Mouse (Mus musculus): ENCODE measurements around the gene Sycp3.
"Not testable (repeated sequence)": the region's sequence is repeated elsewhere in the genome, so short reads cannot be mapped to it uniquely, and the experiment has no call there.

Gene Sycp3

DNA sequence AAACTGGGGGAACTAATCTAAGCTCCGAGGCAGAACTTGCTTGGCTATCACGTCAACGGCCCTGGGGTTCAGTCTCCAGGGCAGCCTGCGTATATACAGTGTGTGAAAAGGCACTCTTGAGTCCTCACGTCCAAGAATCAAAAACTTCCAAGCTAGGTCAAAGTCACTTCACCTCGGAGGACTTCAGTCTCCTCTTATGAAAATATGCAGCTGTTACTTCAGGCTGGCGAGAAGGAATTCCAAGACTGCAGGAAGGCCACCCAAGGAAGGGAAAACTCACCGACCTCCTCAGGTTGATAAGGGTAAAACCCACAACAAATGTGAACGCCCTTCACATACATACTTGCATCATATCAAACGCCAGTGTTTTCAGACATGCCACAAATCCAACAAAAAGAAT is 42.0 kb downstream of the Sycp3 start:
- DNase-seq (ENCODE audit: low read depth, low spot score): no peak

DNA sequence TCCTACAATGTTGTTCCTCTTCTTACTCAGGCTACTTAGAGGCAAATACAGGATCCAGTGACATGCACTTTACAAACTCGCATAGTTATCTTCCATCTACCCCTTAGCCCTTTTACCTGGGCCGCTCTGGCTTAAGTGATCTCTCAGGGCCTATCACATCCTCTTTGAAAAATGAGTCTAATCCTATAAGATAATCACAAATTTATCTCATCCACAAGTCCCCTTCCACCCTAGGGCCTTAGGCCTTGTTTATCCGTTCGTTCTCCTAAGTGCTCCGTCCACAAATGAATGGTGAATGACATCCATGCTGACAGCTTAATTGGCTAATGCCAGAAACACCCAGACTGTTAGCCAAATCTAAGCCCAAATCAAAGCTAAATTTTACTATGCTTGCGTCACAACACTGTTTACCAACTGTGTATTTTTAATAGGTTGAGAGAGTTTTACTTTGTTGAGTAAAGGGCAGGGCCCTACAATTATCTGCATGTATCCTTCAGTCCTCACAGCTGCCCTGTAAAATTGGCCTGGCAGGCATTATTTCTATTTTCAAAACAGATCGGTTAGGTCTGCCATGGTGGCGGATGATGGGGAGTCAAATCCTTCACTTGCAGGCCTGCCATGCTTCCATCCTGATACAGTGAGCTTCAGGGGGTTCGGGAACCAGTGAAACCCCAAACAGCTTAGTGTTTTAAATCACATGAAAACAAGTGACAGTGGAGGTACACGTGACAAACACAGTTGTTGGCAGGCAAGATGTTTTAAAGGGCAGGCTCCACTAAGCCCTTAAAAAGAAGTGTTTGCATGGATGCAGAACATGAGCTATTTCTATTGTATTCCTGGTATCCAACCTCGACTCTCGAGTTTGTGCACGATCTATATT is 42.8 kb downstream of the Sycp3 start:
- DNase-seq (ENCODE audit: low read depth, low spot score): no peak

DNA sequence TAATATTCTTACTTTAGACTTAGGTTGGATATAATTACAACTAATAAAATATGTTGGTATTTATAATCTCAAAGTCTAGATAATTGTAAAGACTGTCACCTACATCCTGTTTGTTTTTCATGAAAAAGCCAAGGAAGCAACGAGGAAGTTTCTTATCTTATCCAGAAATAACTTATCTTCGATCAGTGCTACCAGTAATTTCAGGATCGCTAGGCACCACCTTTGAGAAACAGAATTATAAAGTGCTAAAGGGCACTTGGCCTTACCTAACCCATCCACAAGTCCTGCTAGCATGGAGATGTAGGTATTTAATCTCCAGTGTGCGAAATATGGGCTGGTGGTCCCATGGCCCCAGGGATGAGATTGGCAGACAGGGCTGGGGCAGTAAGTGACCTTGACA is 43.5 kb downstream of the Sycp3 start:
- no peak for DNase-seq (ENCODE audit: low read depth, low spot score)

DNA sequence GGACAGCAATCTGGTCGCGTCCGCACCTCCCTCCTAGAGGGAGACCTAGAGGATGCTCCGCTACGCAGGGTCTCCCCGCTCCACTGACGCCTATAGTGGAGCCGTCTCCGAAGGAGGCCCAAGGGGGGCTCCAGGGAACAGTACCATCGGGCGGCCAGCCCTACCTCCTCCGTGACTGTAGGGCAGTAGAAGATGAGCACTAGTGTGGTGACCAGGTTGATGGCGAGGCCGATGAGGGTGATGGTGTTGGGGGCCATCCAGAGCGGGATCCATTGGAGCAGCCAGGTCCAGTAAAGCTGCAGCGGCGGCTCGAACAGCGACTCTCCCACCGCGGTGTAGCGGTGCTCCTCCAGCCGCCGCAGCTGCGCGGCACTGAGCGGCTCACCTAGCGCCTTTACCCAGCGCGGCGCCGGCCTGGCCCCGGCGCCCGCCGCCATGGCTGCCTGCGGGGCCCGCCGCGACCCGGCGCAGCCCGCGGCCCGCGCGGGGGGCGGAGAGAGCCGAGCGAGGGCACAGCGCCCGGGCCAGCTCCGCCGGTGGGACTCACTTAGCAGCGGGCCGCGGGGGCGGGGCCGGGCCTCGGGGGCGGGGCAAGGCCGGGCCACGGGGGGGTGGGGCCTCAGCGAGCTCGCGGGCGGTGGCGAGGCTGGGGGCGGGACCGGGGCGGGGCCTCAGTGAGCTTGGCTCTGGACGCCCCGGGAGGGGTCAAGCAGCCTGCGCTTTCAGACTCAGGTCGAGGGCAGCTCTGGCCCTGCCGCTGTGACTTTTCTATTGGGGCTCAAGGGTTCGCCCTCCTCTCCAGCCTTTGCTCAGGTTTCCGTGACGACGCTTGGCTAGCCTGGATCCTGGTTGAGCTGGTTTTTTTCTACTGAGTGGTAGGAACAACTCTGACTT is 44.3 kb downstream of the Sycp3 start, which contains the start of gene Chpt1:
Gene Chpt1, minus strand, starts transcription at position 653 of the 894 bp plus-strand sequence.
- peak; percentile 84 for DNase-seq (ENCODE audit: low read depth, low spot score)

DNA sequence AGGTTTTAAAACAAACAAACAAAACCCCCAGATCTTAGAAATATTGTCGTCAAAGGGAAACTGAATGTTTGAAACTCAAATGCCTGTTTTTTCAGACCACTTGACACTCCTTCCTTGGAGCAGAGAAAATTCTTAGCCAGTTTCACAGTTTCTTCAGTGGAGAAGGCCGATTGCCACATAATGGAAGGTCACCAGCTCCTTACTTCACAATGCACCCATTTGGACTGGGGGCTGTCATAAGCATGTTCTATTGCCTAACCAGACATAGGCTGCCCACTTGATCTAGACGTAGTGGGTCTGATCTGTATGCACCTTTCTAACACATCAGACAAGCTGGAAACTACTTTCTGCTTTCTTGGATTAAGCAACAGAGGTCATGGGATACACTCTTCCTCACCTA is 45.1 kb downstream of the Sycp3 start:
- no peak for DNase-seq (ENCODE audit: low read depth, low spot score)

DNA sequence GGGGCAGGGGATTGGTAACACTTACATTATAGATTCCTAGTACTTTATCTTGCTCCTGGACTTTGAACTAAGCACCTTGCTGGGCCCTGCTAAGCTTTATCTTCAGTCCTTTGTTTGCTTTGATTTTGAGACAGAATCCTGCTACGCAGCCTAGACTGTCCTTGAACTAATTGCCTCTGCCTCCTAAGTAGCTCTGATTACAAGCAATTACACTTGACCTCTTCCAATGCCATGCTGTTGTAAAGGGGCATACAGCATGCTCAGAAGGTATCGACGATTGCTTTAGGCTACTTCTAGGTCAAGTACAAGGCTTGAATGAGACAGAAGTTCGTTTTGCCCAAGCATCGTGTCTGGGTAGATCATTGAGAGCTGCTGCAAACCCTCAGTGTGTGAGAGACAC is 45.9 kb downstream of the Sycp3 start:
- DNase-seq (ENCODE audit: low read depth, low spot score): no peak

DNA sequence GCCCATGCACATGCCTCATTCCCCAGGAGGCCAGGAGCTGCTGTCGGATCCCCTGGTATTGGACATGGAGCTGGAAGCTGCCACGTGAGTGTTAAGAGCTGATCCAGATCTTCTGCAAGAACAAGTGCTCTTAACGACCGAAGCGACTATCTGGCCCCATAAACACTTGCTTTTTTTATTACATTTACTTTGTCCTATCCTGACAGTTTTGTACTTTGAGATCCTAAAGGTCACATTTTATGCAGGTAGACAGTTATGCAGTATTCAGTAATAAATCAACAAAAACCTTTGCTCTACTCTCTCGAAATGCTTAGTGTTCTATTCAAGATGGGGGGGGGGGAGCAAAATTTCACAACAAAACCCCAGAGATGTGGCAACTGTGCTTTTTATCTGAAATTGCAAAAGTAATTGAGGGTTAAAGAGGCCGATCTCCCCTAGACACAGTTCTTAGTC is 48.3 kb downstream of the Sycp3 start:
- no peak for DNase-seq (ENCODE audit: low read depth, low spot score)

DNA sequence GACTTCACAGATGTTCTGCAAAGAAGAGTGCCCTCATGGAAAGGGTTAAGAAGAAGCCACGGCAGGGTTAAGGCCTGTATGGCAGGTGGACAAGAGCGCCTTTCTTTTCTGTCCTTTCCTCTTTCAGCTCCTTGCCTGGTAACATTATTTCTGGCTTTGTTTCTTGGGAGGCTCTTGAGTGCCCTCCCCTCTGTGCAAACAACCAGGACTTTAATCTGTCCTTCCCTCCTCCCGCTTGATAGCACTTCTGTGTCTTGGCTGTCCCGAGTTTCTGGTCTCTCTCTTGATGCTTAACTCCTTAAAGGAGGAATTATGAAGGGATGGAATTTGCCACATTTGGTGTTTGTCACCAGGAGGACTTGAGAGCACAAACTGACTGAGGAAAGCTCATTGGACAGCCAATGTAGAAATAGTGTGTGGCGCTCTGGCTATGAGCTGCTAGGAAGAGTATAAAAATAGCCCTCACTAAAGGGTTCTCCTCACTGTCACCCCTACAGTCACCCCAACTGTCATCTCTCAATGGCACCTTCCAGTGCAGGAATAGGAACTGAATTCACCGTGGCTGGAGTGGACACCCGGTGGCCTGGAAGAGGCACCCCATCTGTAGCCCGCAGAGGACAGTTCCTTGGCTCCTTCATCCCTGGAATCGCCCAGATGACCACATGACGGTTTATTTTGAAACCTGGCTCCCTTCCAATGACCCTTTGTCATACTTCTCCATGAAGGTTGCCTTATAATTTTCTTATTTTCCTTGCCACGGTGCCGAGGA is 51.3 kb downstream of the Sycp3 start:
- DNase-seq (ENCODE audit: low read depth, low spot score): no peak

DNA sequence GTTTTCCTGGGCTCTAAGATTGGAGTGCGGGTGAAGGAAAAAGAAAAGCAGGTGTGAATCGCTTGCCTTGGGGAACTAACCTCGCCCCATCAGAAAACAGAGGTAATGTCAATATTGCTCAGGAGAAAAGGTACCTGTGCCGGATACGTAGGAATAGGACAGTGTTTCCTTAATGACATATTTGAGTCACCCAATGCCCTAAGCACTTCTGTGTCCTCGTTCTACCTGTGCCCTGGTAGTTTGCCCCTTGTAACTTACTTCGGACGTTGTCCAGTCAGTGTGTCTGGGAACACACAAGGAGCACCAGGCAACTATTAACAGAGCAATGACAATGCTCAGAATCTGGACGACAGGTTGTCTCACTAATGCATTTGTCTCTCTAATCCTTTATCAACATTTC is 52.0 kb downstream of the Sycp3 start:
- no peak for DNase-seq (ENCODE audit: low read depth, low spot score)

DNA sequence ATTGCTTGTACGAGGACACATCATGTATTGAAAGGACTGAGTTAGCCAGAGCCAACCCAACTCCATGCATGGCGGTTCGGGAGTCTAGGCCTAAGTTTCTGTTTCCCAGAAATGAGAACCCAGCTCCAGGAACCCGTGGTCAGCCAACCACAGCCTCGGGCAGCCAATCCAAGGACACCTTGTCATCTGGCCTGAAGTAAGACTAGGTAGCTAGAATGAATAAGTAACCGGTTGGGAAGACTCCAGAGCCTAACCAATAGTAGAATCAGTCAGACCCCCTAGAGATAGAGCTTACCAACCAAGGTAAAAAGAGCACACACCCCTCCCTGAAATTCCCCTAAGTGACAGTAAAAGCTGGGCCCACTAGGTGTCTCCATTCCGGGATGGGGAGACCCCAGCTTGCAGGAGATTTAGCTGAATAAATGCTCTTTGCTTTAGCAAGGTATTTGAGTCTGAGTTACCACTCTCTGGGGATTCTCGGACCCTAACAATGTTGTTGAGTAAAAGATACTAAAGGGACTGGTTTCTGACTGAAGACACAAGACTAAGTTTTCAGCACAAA is 54.3 kb downstream of the Sycp3 start:
- DNase-seq (ENCODE audit: low read depth, low spot score): no peak

DNA sequence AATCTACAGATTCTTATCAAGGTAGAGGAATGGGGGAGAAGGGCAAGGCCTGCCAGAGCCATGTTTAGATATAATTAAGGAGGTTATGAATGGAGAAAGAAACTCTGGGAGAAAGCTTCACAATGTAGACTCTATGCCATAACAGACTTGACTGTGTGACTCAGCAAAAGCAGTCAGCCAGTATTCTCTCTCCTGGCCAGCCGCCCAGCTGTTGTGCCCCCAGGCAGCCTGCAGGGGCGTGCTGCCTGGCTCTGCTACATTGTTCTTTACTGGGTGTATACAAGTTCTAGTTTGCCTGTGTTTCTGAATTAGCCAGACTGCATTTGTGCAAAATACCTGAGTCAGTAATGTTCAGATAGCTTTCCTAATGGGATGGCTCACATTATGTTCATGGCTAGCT is 55.1 kb downstream of the Sycp3 start:
- no peak for DNase-seq (ENCODE audit: low read depth, low spot score)

DNA sequence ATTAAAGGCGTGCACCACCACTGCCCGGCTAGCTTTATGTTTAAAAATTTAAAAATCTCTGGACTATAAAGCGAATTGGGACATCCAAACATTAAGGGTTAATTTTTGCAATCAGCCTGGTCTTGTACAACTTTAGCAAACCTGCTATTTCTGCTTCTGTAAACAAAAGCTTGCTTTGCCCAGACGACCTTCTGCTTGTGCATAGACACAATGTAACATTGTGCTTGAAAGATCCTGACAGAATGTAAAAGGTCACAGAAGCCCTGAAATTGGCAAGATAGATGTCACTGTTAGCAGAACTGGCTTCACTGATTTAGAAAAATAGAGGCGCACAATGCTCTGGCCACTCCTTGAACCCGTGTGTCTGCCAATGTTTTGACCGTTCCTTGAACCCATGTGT is 55.7 kb downstream of the Sycp3 start:
- not testable (repeated sequence) for DNase-seq (ENCODE audit: low read depth, low spot score)

DNA sequence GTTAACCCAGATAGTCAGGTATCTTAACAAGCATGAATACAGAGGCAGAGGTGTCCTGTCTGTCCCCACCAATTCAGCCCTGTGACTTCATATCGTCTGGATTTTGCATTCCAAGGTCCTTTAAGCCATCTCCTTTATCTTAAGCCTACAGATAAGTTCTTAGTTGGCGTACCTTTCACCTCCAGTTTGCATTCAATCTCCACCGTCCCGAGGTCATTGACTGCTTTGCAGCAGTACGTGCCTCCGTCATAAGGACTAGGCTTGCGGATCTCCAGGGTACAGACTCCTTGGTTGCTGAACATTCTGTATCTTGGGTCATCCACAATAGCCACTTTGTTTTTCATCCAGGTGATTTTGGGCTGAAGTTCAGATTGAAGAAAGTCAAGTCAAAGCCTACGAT is 63.4 kb downstream of the Sycp3 start:
- DNase-seq (ENCODE audit: low read depth, low spot score): no peak
